Mouse (Mus musculus) lung, postnatal 0 days (tissue): ENCODE data around the gene Zfp512b.

ENCODE experiments used
- CTCF ChIP-seq: IDR thresholded peaks from 2 replicates; pipeline ENCODE4 v1.5.1; 2016; ENCODE audit warnings: antibody characterized with exemption, mild to moderate bottlenecking
- EP300 ChIP-seq: IDR thresholded peaks from 2 replicates; pipeline ENCODE4 v1.6.1; 2016; ENCODE audit warnings: antibody characterized with exemption, mild to moderate bottlenecking, control low read depth

DNA sequence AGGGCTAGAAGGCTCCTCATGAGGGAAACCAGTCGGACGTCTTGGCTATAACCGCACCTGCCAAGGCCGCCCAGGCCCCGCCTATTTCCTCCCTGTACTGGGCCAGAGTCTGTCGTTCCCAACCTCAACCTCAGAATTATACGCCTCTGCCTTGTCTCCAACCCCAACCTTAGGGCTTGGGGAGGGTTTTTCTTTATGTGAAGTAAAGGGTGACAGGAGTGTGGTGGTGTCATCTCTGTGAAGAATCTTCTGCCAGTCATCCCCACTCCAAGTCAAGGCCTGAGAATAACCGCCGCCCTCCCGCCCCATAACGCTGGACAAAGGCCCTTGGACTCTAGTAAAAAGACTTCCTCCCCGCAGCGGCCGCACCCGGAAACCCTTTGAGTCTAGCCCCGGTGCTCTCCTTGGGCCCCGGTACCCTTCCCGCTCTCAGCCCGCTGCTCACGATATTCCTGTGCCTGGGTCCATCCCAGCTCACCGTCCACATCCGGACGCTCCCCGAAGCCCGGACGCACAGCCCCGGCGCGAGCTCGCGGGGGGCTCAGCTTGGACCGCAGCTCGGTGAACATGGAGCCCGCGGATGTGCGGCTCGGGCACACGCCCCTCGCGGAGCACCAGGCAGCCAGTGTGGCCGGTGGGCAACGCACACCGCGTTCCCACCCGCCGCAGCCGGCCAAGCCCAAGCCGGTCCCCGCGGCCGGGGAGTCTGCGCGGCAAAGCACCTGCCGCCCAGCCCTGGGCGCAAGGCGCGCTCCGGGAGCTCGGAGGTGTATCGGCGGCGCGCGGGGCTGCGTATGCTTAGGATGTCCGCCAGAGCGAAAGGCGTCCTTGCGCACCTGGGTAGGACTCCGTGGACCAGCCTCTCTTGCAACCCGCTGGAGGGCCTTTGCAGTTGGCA is 6.1 kb upstream of the Zfp512b start, which contains the start of gene Samd10:
- TF ChIP-seq CTCF (peak; percentile 35), EP300 (no peak)
